Mouse (Mus musculus) ovary, postnatal 36 days (tissue): ENCODE measurements around the gene Tyk2.

Experiments used
- DNase-seq: peaks from one replicate; pipeline ENCODE4 v3.0.0; 2022; ENCODE audit warnings: low spot score, mixed read lengths

The Tyk2 gene

GRCm38 (mm10) chr9:21131059-21131956, at the start of gene Tyk2:
TSS of gene Tyk2 (minus strand) at chr9:21131243.
- DNase-seq, result peak; percentile 88

- no peak for DNase-seq
Measured at GRCm38 (mm10) chr9:21180841-21181240, 49.8 kb upstream of the Tyk2 start.

GRCm38 (mm10) chr9:21180402-21180801, 49.4 kb upstream of the Tyk2 start:
- no peak for DNase-seq

- DNase-seq, result no peak
Measured at GRCm38 (mm10) chr9:21172364-21172763, 41.3 kb upstream of the Tyk2 start.

- no peak for DNase-seq
Measured at GRCm38 (mm10) chr9:21169157-21169556, 38.1 kb upstream of the Tyk2 start.

- DNase-seq, result peak; percentile 74
Measured at GRCm38 (mm10) chr9:21168161-21169123, 37.4 kb upstream of the Tyk2 start.

GRCm38 (mm10) chr9:21167140-21168097, 36.4 kb upstream of the Tyk2 start:
- DNase-seq, result no peak

- no peak for DNase-seq
Measured at GRCm38 (mm10) chr9:21166516-21166915, 35.5 kb upstream of the Tyk2 start.

- no peak for DNase-seq
Measured at GRCm38 (mm10) chr9:21165952-21166451, 35.0 kb upstream of the Tyk2 start.

- no peak for DNase-seq
Measured at GRCm38 (mm10) chr9:21165041-21165951, 34.3 kb upstream of the Tyk2 start, which contains the start of gene Pde4a. TSS of gene Pde4a (plus strand) at chr9:21165714.

- no peak for DNase-seq
Measured at GRCm38 (mm10) chr9:21164072-21164471, 33.0 kb upstream of the Tyk2 start.

- DNase-seq, result no peak
Measured at GRCm38 (mm10) chr9:21163086-21164050, 32.3 kb upstream of the Tyk2 start.

- peak; percentile 79 for DNase-seq
Measured at GRCm38 (mm10) chr9:21161209-21161909, 30.3 kb upstream of the Tyk2 start.

- no peak for DNase-seq
Measured at GRCm38 (mm10) chr9:21154787-21155186, 23.7 kb upstream of the Tyk2 start.

- no peak for DNase-seq
Measured at GRCm38 (mm10) chr9:21153833-21154232, 22.8 kb upstream of the Tyk2 start.

GRCm38 (mm10) chr9:21153331-21153730, 22.3 kb upstream of the Tyk2 start:
- DNase-seq, result no peak

GRCm38 (mm10) chr9:21152715-21153114, 21.7 kb upstream of the Tyk2 start:
- peak; percentile 38 for DNase-seq
